Comparison of ENCODE assay signal across 30 mouse cellular contexts in genomic region chr12:35734371-35734770, GRCm38 (mm10).
"Had no signal": no experiment of that assay in that cellular context is flagged by ENCODE, and none has a peak within 500 bp of the region (broad histone marks: within the 10 kb centered on the region; RNA-seq: fewer than 3 reads in every experiment).

No protein-coding gene starts in this region.

- H3K27me3 ChIP-seq: heart, embryonic 12.5 days; hindbrain, embryonic 12.5 days; intestine, embryonic 15.5 days; kidney, embryonic 15.5 days; limb, embryonic 12.5 days; liver, embryonic 13.5 days; liver, embryonic 15.5 days had no signal

- ATAC-seq: hindbrain, embryonic 16.5 days; inflammation-experienced regulatory T-cells, adult 6 months; intestine, embryonic 15.5 days; intestine, postnatal 0 days; liver, postnatal 0 days had no signal

- H3K27ac ChIP-seq: gastrocnemius, adult 2 months; heart, adult 2 months; hindbrain, embryonic 10.5 days; hindbrain, embryonic 12.5 days; hindbrain, embryonic 14.5 days; intestine, embryonic 15.5 days; kidney, embryonic 15.5 days; kidney, postnatal 0 days; limb, embryonic 12.5 days; liver, embryonic 13.5 days; liver, embryonic 15.5 days had no signal

- H3K4me1 ChIP-seq: heart, embryonic 12.5 days; hindbrain, embryonic 10.5 days; hindbrain, embryonic 12.5 days; intestine, embryonic 15.5 days; kidney, embryonic 15.5 days; limb, embryonic 12.5 days; liver, embryonic 13.5 days; liver, embryonic 15.5 days had no signal

- H3K4me3 ChIP-seq: gastrocnemius, adult 2 months; heart, adult 2 months; heart, embryonic 12.5 days; hindbrain, embryonic 10.5 days; hindbrain, embryonic 12.5 days; intestine, embryonic 15.5 days; kidney, embryonic 15.5 days; limb, embryonic 12.5 days; liver, embryonic 13.5 days; liver, embryonic 15.5 days had no signal

- H3K9me3 ChIP-seq: hindbrain, embryonic 10.5 days; hindbrain, embryonic 12.5 days; intestine, embryonic 15.5 days; kidney, embryonic 15.5 days; limb, embryonic 12.5 days; liver, embryonic 13.5 days; liver, embryonic 15.5 days had no signal

- H3K9ac ChIP-seq: heart, embryonic 12.5 days; hindbrain, embryonic 12.5 days; hindbrain, embryonic 14.5 days; intestine, embryonic 15.5 days; kidney, embryonic 15.5 days; limb, embryonic 12.5 days; liver, embryonic 13.5 days; liver, embryonic 15.5 days; liver, postnatal 0 days had no signal

- H3K36me3 ChIP-seq: heart, embryonic 12.5 days; hindbrain, embryonic 10.5 days; hindbrain, embryonic 12.5 days; intestine, embryonic 15.5 days; kidney, embryonic 15.5 days; limb, embryonic 12.5 days; liver, embryonic 13.5 days; liver, embryonic 15.5 days had no signal

- H3K4me2 ChIP-seq: heart, embryonic 12.5 days; hindbrain, embryonic 12.5 days; hindbrain, embryonic 14.5 days; intestine, embryonic 15.5 days; kidney, embryonic 15.5 days; limb, embryonic 12.5 days; liver, embryonic 11.5 days; liver, embryonic 13.5 days; liver, embryonic 15.5 days had no signal

- DNase-seq: gastrocnemius, adult 2 months; gastrocnemius, postnatal 10 days; gastrocnemius, postnatal 25 days; heart, adult 11 months; heart, adult 2 months; heart, postnatal 10 days; heart, postnatal 4 days; kidney, adult 18-20 months; kidney, adult 9 months; kidney, postnatal 14 days; kidney, postnatal 36 days; layer of hippocampus, adult 9-11 months; layer of hippocampus, postnatal 36 days; left cerebral cortex, postnatal 4 days; liver; liver, embryonic 13.5 days; liver, postnatal 0 days had no signal
